Comparison of ENCODE assay signal across 8 mouse cellular contexts in the genomic region with DNA sequence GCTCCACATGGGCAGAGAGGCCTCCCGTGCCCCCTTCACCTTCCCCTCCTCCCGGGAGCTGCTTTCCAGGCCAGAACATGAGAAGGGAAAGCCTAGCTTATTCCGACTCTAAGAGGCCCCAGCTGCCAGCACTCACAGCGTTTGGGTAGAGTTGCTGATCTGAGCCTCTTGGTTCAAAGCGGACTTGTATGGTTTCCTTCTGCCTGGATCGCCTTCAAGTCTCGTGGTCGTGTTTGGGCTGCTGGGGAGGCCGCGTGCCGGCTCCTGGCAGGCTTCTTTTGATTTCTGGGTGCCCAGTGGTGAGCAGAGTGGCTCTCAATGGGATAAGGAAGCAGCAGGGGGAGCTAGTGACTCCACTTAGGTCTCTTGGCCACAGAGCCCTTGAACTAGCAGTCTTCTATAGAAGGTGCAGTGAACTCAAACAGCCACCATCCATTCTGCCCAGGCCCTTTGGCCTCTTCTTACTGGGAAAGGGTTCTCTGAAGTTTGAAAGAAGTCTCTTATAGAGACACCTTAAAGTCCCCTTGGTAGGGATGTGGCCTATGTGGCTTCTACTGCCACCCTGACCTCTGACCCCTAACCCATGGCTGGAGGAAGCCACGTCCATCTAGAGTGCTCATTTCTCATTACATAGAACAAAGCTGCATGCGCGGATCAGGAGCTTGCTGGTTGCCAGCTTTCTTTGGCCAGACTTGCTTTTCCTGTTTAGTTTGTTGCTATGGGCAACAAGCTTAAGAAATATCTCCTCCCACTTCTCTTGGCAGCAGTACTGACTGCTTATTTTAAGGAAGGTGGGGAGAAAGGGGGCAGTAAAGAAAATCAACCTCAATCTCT.
A peak's percentile ranks its signal among the peaks of the same experiment; 100 is the strongest.
DNase-seq lines count a peak whose midpoint lies in the region; ATAC-seq and TF ChIP-seq lines count a peak whose summit lies in the region.

No protein-coding gene starts in this region.

- H3K4me3 ChIP-seq in hindbrain, postnatal 0 days (ENCODE audit: low read length): no peak overlapping the region
- H3K4me3 ChIP-seq in left cerebral cortex, adult 2 months: no peak overlapping the region
- H3K4me3 ChIP-seq in megakaryocyte, embryonic 14.5 days (replicated peaks): peak overlapping the region; percentile 67

- WGBS in hindbrain, postnatal 0 days: 22% methylated on average over 14 of the region's 14 CpGs

- H3K36me3 ChIP-seq in hindbrain, postnatal 0 days (ENCODE audit: insufficient read depth, low read length): no peaks in the 10 kb centered on the region
- H3K36me3 ChIP-seq in megakaryocyte, embryonic 14.5 days (replicated peaks; ENCODE audit: low read length): peaks cover 41% of the 10 kb centered on the region

- no peak overlapping the region for H3K9ac ChIP-seq in hindbrain, postnatal 0 days (replicated peaks; ENCODE audit: low read length)

- no peaks in the 10 kb centered on the region for H3K9me3 ChIP-seq in hindbrain, postnatal 0 days (ENCODE audit: low read length)
- no peaks in the 10 kb centered on the region for H3K9me3 ChIP-seq in megakaryocyte, embryonic 14.5 days

- peaks cover 6% of the 10 kb centered on the region for H3K4me1 ChIP-seq in hindbrain, postnatal 0 days (ENCODE audit: insufficient read depth, low read length)
- H3K4me1 ChIP-seq in megakaryocyte, embryonic 14.5 days: peaks cover 95% of the 10 kb centered on the region

- DNase-seq in CD4-positive, CD25-positive, alpha-beta regulatory T cell, adult 2 months (ENCODE audit: low read depth, low spot score): peak; percentile 56
- DNase-seq in adrenal gland, postnatal 14 days: peak; percentile 75
- peak; percentile 37 for DNase-seq in forelimb bud, embryonic 11.5 days (ENCODE audit: low read depth, low spot score)
- peak; percentile 75 for DNase-seq in hindbrain, postnatal 0 days (ENCODE audit: low spot score)
- peak; percentile 54 to 61 for DNase-seq in left cerebral cortex, adult 2 months (ENCODE audit: extremely low spot score in 1 of 2, low spot score in 2 of 2)
- peak; percentile 65 to 79 for DNase-seq in right cerebral cortex, postnatal 36 days (ENCODE audit: low spot score in 2 of 2)

- H3K4me2 ChIP-seq in hindbrain, postnatal 0 days (ENCODE audit: low read depth, low read length): no peak overlapping the region

- intact Hi-C loops in left cerebral cortex, adult 2 months (cut with DNase I): loop anchor here (2.0 to 5.0 kb wide), 2 partner anchors 29 to 209 kb away; no protein-coding TSS in a partner anchor

- H3K27ac ChIP-seq in hindbrain, postnatal 0 days: peak overlapping the region; percentile 64; the same call in 1 of the 2 replicates
- H3K27ac ChIP-seq in left cerebral cortex, adult 2 months: peak overlapping the region; percentile 91

- H3K27me3 ChIP-seq in hindbrain, postnatal 0 days (ENCODE audit: insufficient read depth, low read length): no peaks in the 10 kb centered on the region
- H3K27me3 ChIP-seq in megakaryocyte, embryonic 14.5 days (replicated peaks): no peaks in the 10 kb centered on the region

- 0 out of 2 replicates have a peak, but pooled peaks have one; percentile 19 for TF ChIP-seq CTCF in hindbrain, postnatal 0 days (IDR thresholded peaks at IDR 0.05; ENCODE audit: low read depth)
- peak; percentile 43 for TF ChIP-seq CTCF in left cerebral cortex, adult 2 months (IDR thresholded peaks at IDR 0.05)

- ATAC-seq in hindbrain, postnatal 0 days: peak; percentile 50
- ATAC-seq in activated CD4-positive, CD25-positive, alpha-beta regulatory T cell, adult 4 months: no peak
